Mouse (Mus musculus) midbrain, embryonic 11.5 days (tissue): ENCODE data around the gene Dclre1a. TPM values are rescaled to one million over a fixed set of nuclear protein-coding genes. Genes with fewer than 3 reads are reported as not detected.
"Not testable (repeated sequence)": the region's sequence is repeated elsewhere in the genome, so short reads cannot be mapped to it uniquely, and the experiment has no call there.

Experiments used
- ATAC-seq: fragments of 200-750 bp; cut with Nextera tagmentation; 2 replicates; pipeline ENCODE4 v1.8.0; 2017; ENCODE audit warnings: moderate TSS enrichment, moderate library complexity; ENCODE audit not compliant: low FRiP score
- DNase-seq: peaks from one replicate; pipeline ENCODE4 v3.0.0; 2015; ENCODE audit warnings: low spot score; ENCODE audit errors: missing footprints
- H3K27ac ChIP-seq: fragments of 300-500 bp; sonication (generic); 2 replicates; pipeline ENCODE4 v1.5.1; 2014; ENCODE audit warnings: low read depth, low read length
- H3K27me3 ChIP-seq: fragments of 300-500 bp; sonication (generic); 2 replicates; pipeline ENCODE4 v1.6.1; 2014; ENCODE audit warnings: mild to moderate bottlenecking, low read length, moderate library complexity, mixed read lengths; ENCODE audit not compliant: control insufficient read depth, insufficient read depth
- H3K36me3 ChIP-seq: fragments of 300-500 bp; sonication (generic); 2 replicates; pipeline ENCODE4 v1.6.1; 2014; ENCODE audit warnings: mild to moderate bottlenecking, low read length, moderate library complexity, mixed read lengths; ENCODE audit not compliant: control insufficient read depth, insufficient read depth
- H3K4me1 ChIP-seq: fragments of 300-500 bp; sonication (generic); 2 replicates; pipeline ENCODE4 v1.6.1; 2014; ENCODE audit warnings: low read length; ENCODE audit not compliant: control insufficient read depth, insufficient read depth
- H3K4me2 ChIP-seq: fragments of 300-500 bp; sonication (generic); 2 replicates; pipeline ENCODE4 v1.6.1; 2014; ENCODE audit warnings: mild to moderate bottlenecking, moderate library complexity
- H3K4me3 ChIP-seq: fragments of 300-500 bp; sonication (generic); 2 replicates; pipeline ENCODE4 v1.5.1; 2014; ENCODE audit warnings: low read depth, low read length
- H3K9ac ChIP-seq: fragments of 300-500 bp; sonication (generic); 2 replicates; pipeline ENCODE4 v1.6.1; 2014; ENCODE audit warnings: low read length
- H3K9me3 ChIP-seq: fragments of 300-500 bp; sonication (generic); 2 replicates; pipeline ENCODE4 v1.6.1; 2016; ENCODE audit warnings: low read length; ENCODE audit not compliant: control insufficient read depth
- WGBS: fragments of 180-500 bp; shearing (Covaris S2); extraction: QIAGEN DNeasy Blood & Tissue Kit; methylation state at CpG from one replicate; pipeline ENCODE4 v1.1.7; 2014; 5-methylcytosine and 5-hydroxymethylcytosine counted together
- polyA plus RNA-seq: library from polyadenylated mRNA; unstranded; fragments of >200 nt; fragmentation: Nextera tagmentation; extraction: Ambion mirVana; gene quantifications from 2 replicates; pipeline ENCODE4 v1.2.1, GENCODE M21; 2014

Gene Dclre1a
- polyA plus RNA-seq, 1 experiment from 2014 or later = 16.5 TPM

- H3K9ac ChIP-seq, H3K36me3 ChIP-seq, H3K27ac ChIP-seq, H3K27me3 ChIP-seq, H3K9me3 ChIP-seq, ATAC-seq, H3K4me1 ChIP-seq, H3K4me3 ChIP-seq, DNase-seq, H3K4me2 ChIP-seq: not testable (repeated sequence)
- WGBS = no CpG with 5 or more reads among the region's 4 CpGs
Observed at GRCm38 (mm10) chr19:56511207-56511606, 36.8 kb downstream of the Dclre1a start.

GRCm38 (mm10) chr19:56503525-56503924 lies 44.5 kb downstream of the Dclre1a start:
- not testable (repeated sequence) for DNase-seq, ATAC-seq, H3K4me1 ChIP-seq, H3K36me3 ChIP-seq, H3K4me3 ChIP-seq, H3K27me3 ChIP-seq, H3K9me3 ChIP-seq, H3K4me2 ChIP-seq, H3K27ac ChIP-seq, H3K9ac ChIP-seq
- no CpG with 5 or more reads among the region's 5 CpGs for WGBS

GRCm38 (mm10) chr19:56503069-56503468 lies 45.0 kb downstream of the Dclre1a start:
- H3K4me1 ChIP-seq, H3K4me3 ChIP-seq, H3K9ac ChIP-seq, H3K27me3 ChIP-seq, H3K4me2 ChIP-seq, H3K36me3 ChIP-seq, H3K9me3 ChIP-seq, ATAC-seq, DNase-seq, H3K27ac ChIP-seq: not testable (repeated sequence)
- WGBS = no CpG with 5 or more reads among the region's 5 CpGs

GRCm38 (mm10) chr19:56494157-56494556 lies 53.9 kb downstream of the Dclre1a start:
- H3K4me3 ChIP-seq, H3K27me3 ChIP-seq, DNase-seq, ATAC-seq, H3K27ac ChIP-seq, H3K4me1 ChIP-seq, H3K9me3 ChIP-seq, H3K9ac ChIP-seq, H3K4me2 ChIP-seq, H3K36me3 ChIP-seq: not testable (repeated sequence)
- no CpG with 5 or more reads among the region's 2 CpGs for WGBS

GRCm38 (mm10) chr19:56489601-56490000 lies 58.4 kb downstream of the Dclre1a start:
- Histone ChIP-seq H3K4me1 (peaks cover 4% of the 10 kb centered on the region; the same call in 1 of the 2 replicates), H3K27me3 (no peaks in the 10 kb centered on the region), H3K4me2 (no peak overlapping the region), H3K9ac (no peak overlapping the region), H3K27ac (no peak overlapping the region), H3K9me3 (no peaks in the 10 kb centered on the region), H3K36me3 (no peaks in the 10 kb centered on the region), H3K4me3 (no peak overlapping the region)
- no peak for ATAC-seq
- 85% methylated on average over 6 of the region's 6 CpGs for WGBS
- peak; percentile 60 for DNase-seq

- DNase-seq = peak; percentile 2
- H3K4me2 ChIP-seq = no peak overlapping the region
- ATAC-seq = no peak
- H3K36me3 ChIP-seq = no peaks in the 10 kb centered on the region
- H3K9me3 ChIP-seq = no peaks in the 10 kb centered on the region
- no peak overlapping the region for H3K27ac ChIP-seq
- 96% methylated on average over 2 of the region's 2 CpGs for WGBS
- H3K4me3 ChIP-seq = no peak overlapping the region
- H3K4me1 ChIP-seq = peaks cover 7% of the 10 kb centered on the region; the same call in 1 of the 2 replicates
- no peaks in the 10 kb centered on the region for H3K27me3 ChIP-seq
- no peak overlapping the region for H3K9ac ChIP-seq
Observed at GRCm38 (mm10) chr19:56487339-56487738, 60.7 kb downstream of the Dclre1a start.

- no peak overlapping the region for H3K9ac ChIP-seq
- 84% methylated on average over 7 of the region's 7 CpGs for WGBS
Observed at GRCm38 (mm10) chr19:56486926-56487325, 61.1 kb downstream of the Dclre1a start.

GRCm38 (mm10) chr19:56485376-56486271 lies 62.4 kb downstream of the Dclre1a start:
- 64% methylated on average over 13 of the region's 13 CpGs for WGBS
- Histone ChIP-seq H3K4me3 (no peak overlapping the region), H3K9ac (no peak overlapping the region), H3K27me3 (no peaks in the 10 kb centered on the region), H3K36me3 (no peaks in the 10 kb centered on the region), H3K27ac (peak overlapping the region; percentile 12; the same call in 1 of the 2 replicates), H3K9me3 (no peaks in the 10 kb centered on the region), H3K4me1 (peaks cover 7% of the 10 kb centered on the region; the same call in 1 of the 2 replicates), H3K4me2 (no peak overlapping the region)
- ATAC-seq (0 out of 2 replicates have a peak, but pooled peaks have one; percentile 19), DNase-seq (peak; percentile 82)

More at GRCm38 (mm10) chr19:56486926-56487325, 61.1 kb downstream of the Dclre1a start:
- Histone ChIP-seq H3K27ac (no peak overlapping the region), H3K36me3 (no peaks in the 10 kb centered on the region), H3K4me2 (no peak overlapping the region), H3K9me3 (no peaks in the 10 kb centered on the region), H3K4me3 (no peak overlapping the region), H3K27me3 (no peaks in the 10 kb centered on the region), H3K4me1 (peaks cover 7% of the 10 kb centered on the region; the same call in 1 of the 2 replicates)
- ATAC-seq (no peak), DNase-seq (peak; percentile 2)

- no peak overlapping the region for H3K4me2 ChIP-seq
- no peak overlapping the region for H3K4me3 ChIP-seq
- peaks cover 7% of the 10 kb centered on the region; the same call in 1 of the 2 replicates for H3K4me1 ChIP-seq
- ATAC-seq = no peak
- no peaks in the 10 kb centered on the region for H3K9me3 ChIP-seq
- H3K27ac ChIP-seq = no peak overlapping the region
- H3K9ac ChIP-seq = no peak overlapping the region
- 57% methylated on average over 13 of the region's 13 CpGs for WGBS
- no peaks in the 10 kb centered on the region for H3K27me3 ChIP-seq
- no peaks in the 10 kb centered on the region for H3K36me3 ChIP-seq
- peak; percentile 76 for DNase-seq
Observed at GRCm38 (mm10) chr19:56484630-56485375, 63.2 kb downstream of the Dclre1a start.
